Comparison of ENCODE assay signal across 22 mouse cellular contexts in the genomic region with DNA sequence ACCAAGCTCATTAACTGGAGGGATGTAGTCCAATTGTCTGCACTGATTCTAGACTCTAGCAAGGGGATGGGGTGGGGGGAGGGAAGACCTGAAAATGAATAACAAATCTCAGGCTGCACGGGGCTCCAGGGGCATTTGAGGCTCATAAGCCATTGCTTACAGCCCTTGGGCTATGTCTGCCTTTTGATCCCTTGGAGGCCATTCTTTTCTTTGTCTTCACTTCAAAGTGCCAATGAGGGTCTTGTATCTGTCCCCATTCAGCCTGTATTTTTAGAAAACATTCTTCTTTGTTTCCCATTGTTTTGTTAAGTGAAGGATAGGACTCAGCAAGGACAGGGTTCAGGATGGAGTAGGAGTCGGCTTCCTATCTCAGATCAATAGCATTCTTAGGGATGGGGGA.
"Had no signal": no experiment of that assay in that cellular context is flagged by ENCODE, and none has a peak within 500 bp of the region (broad histone marks: within the 10 kb centered on the region; RNA-seq: fewer than 3 reads in every experiment).

No protein-coding gene starts in this region.

- H3K36me3 ChIP-seq: limb, embryonic 12.5 days; limb, embryonic 15.5 days; midbrain, embryonic 10.5 days; midbrain, embryonic 13.5 days; neural tube, embryonic 13.5 days; stomach, embryonic 15.5 days had no signal

- H3K9ac ChIP-seq: limb, embryonic 12.5 days; limb, embryonic 15.5 days; liver, embryonic 14.5 days; liver, postnatal 0 days; lung, embryonic 14.5 days; midbrain, embryonic 13.5 days; neural tube, embryonic 13.5 days; stomach, embryonic 15.5 days had no signal

- H3K4me1 ChIP-seq: limb, embryonic 12.5 days; limb, embryonic 15.5 days; megakaryocyte, embryonic 14.5 days; stomach, embryonic 15.5 days had no signal

- DNase-seq: kidney, postnatal 14 days; kidney, postnatal 4 days; left cerebral cortex, postnatal 4 days; liver, postnatal 0 days; lung, embryonic 14.5 days; lung, postnatal 36 days; retina, postnatal 1 day; right cerebral cortex, postnatal 25 days; spleen, adult 18-20 months; thymus, postnatal 36 days had no signal

- ATAC-seq: liver, postnatal 0 days; lung, postnatal 0 days; midbrain, embryonic 16.5 days had no signal

- H3K4me2 ChIP-seq: limb, embryonic 12.5 days; limb, embryonic 15.5 days; liver, embryonic 11.5 days; lung, embryonic 14.5 days; midbrain, embryonic 13.5 days; neural tube, embryonic 13.5 days; stomach, embryonic 15.5 days had no signal

- H3K27ac ChIP-seq: limb, embryonic 12.5 days; limb, embryonic 15.5 days; liver, embryonic 14.5 days; midbrain, embryonic 10.5 days; midbrain, embryonic 13.5 days; stomach, embryonic 15.5 days had no signal

- H3K4me3 ChIP-seq: limb, embryonic 12.5 days; limb, embryonic 15.5 days; megakaryocyte, embryonic 14.5 days; midbrain, embryonic 10.5 days; midbrain, embryonic 13.5 days; myocyte; neural tube, embryonic 13.5 days; stomach, embryonic 15.5 days had no signal

- H3K27me3 ChIP-seq: limb, embryonic 12.5 days; limb, embryonic 15.5 days; megakaryocyte, embryonic 14.5 days; midbrain, embryonic 13.5 days; neural tube, embryonic 13.5 days; stomach, embryonic 15.5 days had no signal

- H3K9me3 ChIP-seq: limb, embryonic 12.5 days; limb, embryonic 15.5 days; midbrain, embryonic 10.5 days; midbrain, embryonic 13.5 days; neural tube, embryonic 13.5 days; stomach, embryonic 15.5 days had no signal
